Mouse (Mus musculus): ENCODE measurements at regions not wholly inside any gene's neighbourhood (a gene's known extent, or its start where the extent isn't known, plus 50 kb on each side); places are given as distances from the start of the nearest gene placed in this dataset.

DNA sequence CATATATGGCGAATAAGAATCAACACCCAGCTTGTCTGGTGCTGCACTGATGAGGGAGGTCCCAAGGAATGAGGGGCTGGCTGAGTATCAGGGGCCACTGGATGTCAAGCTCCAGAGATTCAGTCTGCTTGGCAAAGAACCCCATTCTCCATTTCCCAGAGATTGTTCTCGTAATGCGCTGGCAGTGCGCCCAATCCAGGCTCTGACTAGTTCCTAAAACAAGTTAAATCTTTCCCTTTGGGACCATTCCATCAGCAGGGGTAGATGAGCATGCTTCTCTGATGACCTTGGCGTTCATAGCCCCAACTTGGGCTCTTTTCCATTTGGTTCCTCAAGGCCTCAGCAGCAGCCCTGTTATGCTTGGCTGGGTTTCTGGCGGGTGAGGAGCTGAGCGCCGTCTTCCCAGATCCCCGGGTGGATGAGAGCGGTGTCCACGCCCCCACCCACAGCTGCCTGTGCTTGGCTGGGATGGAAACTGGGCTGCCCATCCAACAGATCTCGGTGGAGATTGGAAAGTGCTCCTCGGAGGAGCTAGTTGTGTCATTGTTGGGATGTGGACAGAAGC, 239.0 kb downstream of the 4933412E24Rik start:
- H3K27me3 ChIP-seq: no peaks in the 10 kb centered on the region
- H3K4me1 ChIP-seq: no peaks in the 10 kb centered on the region
- H3K9ac ChIP-seq: no peak overlapping the region
- no peak overlapping the region for H3K27ac ChIP-seq
- no peak overlapping the region for H3K4me3 ChIP-seq
- ATAC-seq (ENCODE audit: low FRiP score): no peak
- no peaks in the 10 kb centered on the region for H3K9me3 ChIP-seq (replicated peaks)
- H3K4me2 ChIP-seq (replicated peaks): no peak overlapping the region
- 85% methylated on average over 13 of the region's 13 CpGs for WGBS
- no peaks in the 10 kb centered on the region for H3K36me3 ChIP-seq

DNA sequence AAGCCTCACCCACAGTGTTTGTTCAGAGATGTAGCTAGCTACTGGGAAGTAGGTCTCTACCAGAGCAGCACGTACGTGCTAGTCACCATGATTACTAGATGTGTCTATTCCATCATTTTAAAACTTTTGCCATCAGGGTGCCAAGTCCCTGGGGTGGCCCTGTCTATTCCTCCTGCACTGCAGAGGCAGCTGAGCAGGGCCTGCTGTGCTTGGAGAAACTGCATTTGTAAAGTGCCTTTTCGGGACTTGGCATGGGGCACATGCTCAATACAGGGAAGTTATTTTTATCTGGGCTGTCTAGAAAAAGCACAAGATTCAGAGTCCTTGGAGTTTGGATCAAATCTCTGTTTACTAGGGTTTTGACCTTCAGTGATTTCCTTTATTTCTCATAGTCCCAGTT, 240.6 kb downstream of the 4933412E24Rik start:
- no peak for ATAC-seq (ENCODE audit: low FRiP score)
- 88% methylated on average over 3 of the region's 3 CpGs for WGBS
- Histone ChIP-seq H3K27me3 (no peaks in the 10 kb centered on the region), H3K9ac (no peak overlapping the region), H3K27ac (no peak overlapping the region), H3K9me3 (replicated peaks) (peaks cover 7% of the 10 kb centered on the region; the same call in 1 of the 2 replicates), H3K36me3 (no peaks in the 10 kb centered on the region), H3K4me3 (no peak overlapping the region), H3K4me1 (no peaks in the 10 kb centered on the region), H3K4me2 (replicated peaks) (no peak overlapping the region)

DNA sequence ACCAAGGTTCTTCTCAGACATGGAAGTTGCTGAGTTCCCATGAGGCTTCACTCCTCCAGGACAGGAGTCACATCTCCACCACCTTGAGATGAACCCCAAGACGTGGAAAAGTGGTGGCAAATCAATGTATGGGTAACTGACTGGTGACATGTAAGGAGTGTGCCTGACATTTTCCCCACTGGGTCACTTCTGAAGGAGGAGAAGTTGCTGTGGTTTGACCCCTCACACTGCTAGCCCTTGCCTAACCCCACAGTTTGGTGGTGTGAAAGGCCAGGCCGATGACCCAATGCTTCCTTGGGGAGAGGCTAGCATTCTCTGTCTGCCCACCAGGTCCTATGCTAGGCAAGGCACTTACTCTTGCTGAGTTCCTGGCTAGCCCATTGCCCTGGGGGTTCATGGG, 242.4 kb downstream of the 4933412E24Rik start:
- ATAC-seq (ENCODE audit: low FRiP score): no peak
- no peak overlapping the region for H3K27ac ChIP-seq
- H3K9me3 ChIP-seq (replicated peaks): peaks cover 11% of the 10 kb centered on the region
- no peaks in the 10 kb centered on the region for H3K4me1 ChIP-seq
- 85% methylated on average over 2 of the region's 2 CpGs for WGBS
- no peaks in the 10 kb centered on the region for H3K27me3 ChIP-seq
- no peak overlapping the region for H3K4me3 ChIP-seq
- H3K4me2 ChIP-seq (replicated peaks): no peak overlapping the region
- no peaks in the 10 kb centered on the region for H3K36me3 ChIP-seq
- H3K9ac ChIP-seq: no peak overlapping the region

DNA sequence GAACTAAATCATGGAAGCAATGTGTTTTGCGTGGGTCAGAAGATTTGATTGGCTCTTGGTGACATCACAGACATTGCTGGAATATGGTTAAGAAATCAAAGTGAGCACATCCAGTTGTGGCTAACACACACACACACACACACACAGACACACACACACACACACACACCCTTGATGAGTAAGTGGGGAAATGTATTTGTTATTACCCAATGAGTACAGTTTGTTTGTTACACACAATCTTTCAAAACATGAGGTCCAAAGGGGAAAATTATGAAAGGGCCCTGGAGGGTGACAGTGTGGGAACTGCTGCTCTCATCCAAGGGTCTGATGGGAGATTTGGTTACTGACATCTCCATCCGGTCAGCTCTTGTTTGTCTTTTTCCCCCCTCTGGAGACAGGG, 243.8 kb downstream of the 4933412E24Rik start:
- Histone ChIP-seq H3K27me3 (no peaks in the 10 kb centered on the region), H3K9ac (no peak overlapping the region), H3K4me1 (no peaks in the 10 kb centered on the region), H3K4me3 (no peak overlapping the region), H3K4me2 (replicated peaks) (no peak overlapping the region), H3K9me3 (replicated peaks) (peaks cover 11% of the 10 kb centered on the region), H3K36me3 (no peaks in the 10 kb centered on the region), H3K27ac (no peak overlapping the region)
- WGBS: 73% methylated on average over 2 of the region's 2 CpGs
- ATAC-seq (ENCODE audit: low FRiP score): no peak

DNA sequence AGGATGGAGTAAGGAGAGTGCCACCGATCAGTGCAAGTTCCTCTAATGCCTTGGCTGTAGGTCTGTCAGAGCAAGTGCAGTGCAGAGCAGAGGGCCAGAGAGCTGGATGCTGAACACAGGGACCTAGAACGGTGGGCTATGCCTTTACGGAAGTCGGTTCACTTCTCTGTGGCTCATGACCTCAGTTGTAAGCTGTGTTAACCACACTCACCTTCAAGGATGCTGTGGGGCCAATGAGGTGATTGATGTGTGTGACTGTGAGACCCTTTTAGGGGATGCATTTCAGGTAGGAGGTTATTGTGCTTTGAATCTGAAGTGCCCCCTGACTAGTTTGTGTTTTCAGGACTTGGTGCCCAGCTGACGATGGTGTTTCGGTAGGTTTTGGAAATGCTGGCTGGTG, 254.4 kb downstream of the 4933412E24Rik start:
- Histone ChIP-seq H3K9me3 (replicated peaks) (no peaks in the 10 kb centered on the region), H3K4me3 (no peak overlapping the region), H3K9ac (no peak overlapping the region), H3K4me1 (no peaks in the 10 kb centered on the region), H3K27me3 (no peaks in the 10 kb centered on the region), H3K36me3 (no peaks in the 10 kb centered on the region), H3K4me2 (replicated peaks) (no peak overlapping the region), H3K27ac (no peak overlapping the region)
- no peak for ATAC-seq (ENCODE audit: low FRiP score)
- WGBS: 90% methylated on average over 6 of the region's 6 CpGs

DNA sequence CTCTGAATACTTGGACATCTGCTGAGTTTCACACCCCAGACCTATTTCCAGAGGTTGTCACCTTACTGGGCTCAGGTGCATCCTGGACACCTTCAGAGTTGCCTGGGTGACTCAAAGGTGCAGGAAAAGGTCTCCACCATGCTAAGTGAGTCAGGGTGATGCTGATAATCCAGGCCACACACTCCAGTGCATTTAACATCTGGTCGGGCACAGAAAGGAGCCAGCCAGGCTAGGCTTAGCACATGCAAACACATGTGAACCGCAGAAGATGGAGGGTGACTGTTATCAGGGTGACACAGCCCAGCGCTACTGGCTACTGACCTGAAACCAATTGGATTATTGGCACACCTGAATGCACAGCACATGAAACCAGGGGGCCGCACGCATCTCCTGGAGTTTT, 255.9 kb downstream of the 4933412E24Rik start:
- no peak overlapping the region for H3K27ac ChIP-seq
- H3K4me2 ChIP-seq (replicated peaks): no peak overlapping the region
- no peak overlapping the region for H3K9ac ChIP-seq
- no peak for ATAC-seq (ENCODE audit: low FRiP score)
- H3K4me1 ChIP-seq: no peaks in the 10 kb centered on the region
- WGBS: 89% methylated on average over 5 of the region's 5 CpGs
- no peaks in the 10 kb centered on the region for H3K36me3 ChIP-seq
- no peaks in the 10 kb centered on the region for H3K27me3 ChIP-seq
- no peaks in the 10 kb centered on the region for H3K9me3 ChIP-seq (replicated peaks)
- no peak overlapping the region for H3K4me3 ChIP-seq

DNA sequence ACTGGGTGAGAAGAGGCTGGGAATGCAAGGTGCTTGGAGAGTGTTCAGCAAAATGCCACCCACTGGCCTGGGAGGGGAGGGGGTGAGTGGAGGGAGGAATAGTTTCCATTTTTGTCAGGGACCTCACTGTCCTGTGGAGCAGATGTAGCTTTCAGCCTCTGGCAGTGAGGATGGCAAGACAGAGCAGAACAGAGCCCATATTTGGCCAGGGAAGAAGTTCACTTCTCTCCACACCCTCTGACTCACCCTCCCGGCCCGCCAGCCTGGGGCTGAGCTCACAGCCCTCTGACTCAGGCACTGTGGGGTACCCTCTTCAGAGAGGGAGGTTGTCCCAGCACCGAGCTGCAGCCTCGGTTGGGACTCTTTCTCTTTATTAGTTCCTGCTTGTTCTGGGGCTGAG, 256.8 kb downstream of the 4933412E24Rik start:
- Histone ChIP-seq H3K27ac (no peak overlapping the region), H3K9me3 (replicated peaks) (no peaks in the 10 kb centered on the region), H3K9ac (no peak overlapping the region), H3K27me3 (no peaks in the 10 kb centered on the region), H3K36me3 (no peaks in the 10 kb centered on the region), H3K4me2 (replicated peaks) (no peak overlapping the region), H3K4me3 (no peak overlapping the region), H3K4me1 (no peaks in the 10 kb centered on the region)
- WGBS: 45% methylated on average over 4 of the region's 4 CpGs
- ATAC-seq (ENCODE audit: low FRiP score): no peak

DNA sequence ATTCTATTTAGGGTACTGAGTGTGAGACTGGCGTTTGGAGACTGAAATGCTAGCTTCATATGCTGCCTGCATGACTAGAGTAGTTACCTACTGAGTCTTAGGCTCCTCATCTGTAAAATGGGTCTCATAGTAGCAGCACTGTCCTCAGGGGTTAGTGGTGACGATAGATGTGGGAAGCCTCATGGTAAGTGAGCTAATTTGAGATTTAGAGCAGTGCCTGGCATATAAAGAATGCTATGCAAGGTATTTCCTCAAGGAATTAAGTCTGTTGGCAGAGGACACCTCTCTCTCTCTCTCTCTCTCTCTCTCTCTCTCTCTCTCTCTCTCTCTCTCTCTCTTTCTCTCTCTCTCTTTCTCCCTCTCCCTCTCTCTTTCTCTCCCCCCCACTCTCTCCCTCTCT, 257.4 kb downstream of the 4933412E24Rik start:
- ATAC-seq (ENCODE audit: low FRiP score): no peak
- no peak overlapping the region for H3K4me3 ChIP-seq
- no peaks in the 10 kb centered on the region for H3K9me3 ChIP-seq (replicated peaks)
- H3K4me1 ChIP-seq: no peaks in the 10 kb centered on the region
- H3K36me3 ChIP-seq: no peaks in the 10 kb centered on the region
- no peak overlapping the region for H3K9ac ChIP-seq
- H3K27ac ChIP-seq: no peak overlapping the region
- WGBS: 79% methylated on average over 2 of the region's 2 CpGs
- no peak overlapping the region for H3K4me2 ChIP-seq (replicated peaks)
- H3K27me3 ChIP-seq: no peaks in the 10 kb centered on the region

DNA sequence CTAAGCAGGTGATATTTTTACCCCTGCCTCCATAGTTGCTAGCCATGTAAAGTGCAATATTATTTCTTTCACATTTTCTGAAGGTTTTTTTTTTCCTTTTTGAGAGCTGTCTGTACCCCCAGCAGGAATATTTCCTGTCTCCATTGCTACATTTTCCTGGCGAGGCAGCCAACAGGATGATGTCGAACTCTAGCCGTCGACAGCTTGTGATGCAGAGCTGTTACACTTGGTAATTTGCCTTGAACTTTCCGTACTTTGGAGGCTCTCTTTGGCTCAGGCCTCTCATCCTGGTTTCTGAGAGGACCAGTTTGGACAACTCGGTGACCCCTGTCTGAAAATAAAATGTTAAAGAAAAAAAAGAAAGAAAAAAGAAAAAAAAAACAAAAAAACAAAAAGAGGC, 260.3 kb downstream of the 4933412E24Rik start:
- H3K36me3 ChIP-seq: no peaks in the 10 kb centered on the region
- H3K9me3 ChIP-seq (replicated peaks): no peaks in the 10 kb centered on the region
- H3K4me3 ChIP-seq: no peak overlapping the region
- H3K9ac ChIP-seq: no peak overlapping the region
- no peak overlapping the region for H3K27ac ChIP-seq
- no peaks in the 10 kb centered on the region for H3K4me1 ChIP-seq
- no peaks in the 10 kb centered on the region for H3K27me3 ChIP-seq
- 65% methylated on average over 6 of the region's 6 CpGs for WGBS
- ATAC-seq (ENCODE audit: low FRiP score): no peak
- H3K4me2 ChIP-seq (replicated peaks): no peak overlapping the region

DNA sequence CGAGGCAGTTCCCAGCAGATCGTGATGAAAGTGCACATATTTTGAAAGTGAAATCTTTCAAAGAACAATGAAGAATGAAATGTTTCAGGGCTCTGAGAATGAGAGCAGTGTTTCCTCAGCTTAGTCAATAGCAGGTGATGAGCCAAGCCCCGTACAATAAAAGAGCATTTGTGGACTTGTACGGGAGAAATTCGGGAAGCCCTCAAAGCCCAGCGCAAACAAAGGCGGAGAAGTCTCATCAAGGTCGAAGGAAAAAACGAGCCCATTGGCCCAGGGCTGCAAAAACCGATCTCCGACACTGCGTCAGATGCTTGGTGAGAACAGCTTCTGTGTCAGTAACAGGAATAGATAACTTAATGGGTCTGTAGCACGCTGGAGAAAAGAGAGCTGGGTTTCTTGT, 261.5 kb downstream of the 4933412E24Rik start:
- no peak overlapping the region for H3K9ac ChIP-seq
- H3K9me3 ChIP-seq (replicated peaks): no peaks in the 10 kb centered on the region
- no peaks in the 10 kb centered on the region for H3K4me1 ChIP-seq
- no peaks in the 10 kb centered on the region for H3K27me3 ChIP-seq
- no peak overlapping the region for H3K4me3 ChIP-seq
- H3K36me3 ChIP-seq: no peaks in the 10 kb centered on the region
- H3K4me2 ChIP-seq (replicated peaks): no peak overlapping the region
- H3K27ac ChIP-seq: no peak overlapping the region
- ATAC-seq (ENCODE audit: low FRiP score): no peak
- WGBS: 80% methylated on average over 13 of the region's 13 CpGs

DNA sequence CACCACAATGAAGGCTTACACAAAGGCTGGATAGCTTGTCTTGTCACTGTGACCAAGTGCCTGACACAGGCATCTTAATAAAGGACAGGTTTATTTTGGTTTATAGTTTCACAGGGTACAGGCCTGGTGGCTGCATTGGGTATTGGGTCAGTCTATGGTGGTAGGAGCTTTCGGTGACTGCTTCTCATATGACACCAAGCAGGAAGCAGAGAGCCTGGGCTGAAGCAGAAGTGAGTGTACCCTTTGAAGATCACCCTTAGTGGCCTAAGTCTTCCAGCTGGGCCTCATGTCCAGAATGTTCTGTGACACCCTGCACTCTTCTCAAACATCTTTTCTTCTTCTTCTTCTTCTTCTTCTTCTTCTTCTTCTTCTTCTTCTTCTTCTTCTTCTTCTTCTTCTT, 264.1 kb downstream of the 4933412E24Rik start:
- 90% methylated on average over 1 of the region's 1 CpGs for WGBS
- no peak for ATAC-seq (ENCODE audit: low FRiP score)
- H3K27ac ChIP-seq: no peak overlapping the region
- no peaks in the 10 kb centered on the region for H3K27me3 ChIP-seq
- no peak overlapping the region for H3K4me2 ChIP-seq (replicated peaks)
- no peak overlapping the region for H3K4me3 ChIP-seq
- no peaks in the 10 kb centered on the region for H3K36me3 ChIP-seq
- no peaks in the 10 kb centered on the region for H3K4me1 ChIP-seq
- H3K9ac ChIP-seq: no peak overlapping the region
- H3K9me3 ChIP-seq (replicated peaks): no peaks in the 10 kb centered on the region

DNA sequence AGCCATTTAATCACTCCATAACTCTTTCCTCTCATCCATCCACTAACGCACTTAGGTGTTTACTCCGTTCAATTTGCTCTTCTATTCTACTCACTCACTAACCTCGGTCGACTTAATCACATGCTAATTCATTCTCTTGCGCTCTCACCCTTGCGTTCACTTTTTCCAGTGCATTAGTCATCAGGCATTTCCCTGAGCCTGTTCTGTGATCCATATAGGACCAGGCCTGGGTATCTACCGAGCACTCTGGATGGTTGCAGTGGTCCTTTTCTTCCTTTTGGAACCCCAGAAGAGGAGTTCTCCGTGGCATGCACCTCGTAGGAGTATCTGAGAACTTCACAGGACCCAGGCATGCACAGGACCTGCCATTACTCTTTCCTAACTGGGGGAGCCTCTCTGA, 270.1 kb downstream of the 4933412E24Rik start:
- WGBS: 72% methylated on average over 9 of the region's 9 CpGs

DNA sequence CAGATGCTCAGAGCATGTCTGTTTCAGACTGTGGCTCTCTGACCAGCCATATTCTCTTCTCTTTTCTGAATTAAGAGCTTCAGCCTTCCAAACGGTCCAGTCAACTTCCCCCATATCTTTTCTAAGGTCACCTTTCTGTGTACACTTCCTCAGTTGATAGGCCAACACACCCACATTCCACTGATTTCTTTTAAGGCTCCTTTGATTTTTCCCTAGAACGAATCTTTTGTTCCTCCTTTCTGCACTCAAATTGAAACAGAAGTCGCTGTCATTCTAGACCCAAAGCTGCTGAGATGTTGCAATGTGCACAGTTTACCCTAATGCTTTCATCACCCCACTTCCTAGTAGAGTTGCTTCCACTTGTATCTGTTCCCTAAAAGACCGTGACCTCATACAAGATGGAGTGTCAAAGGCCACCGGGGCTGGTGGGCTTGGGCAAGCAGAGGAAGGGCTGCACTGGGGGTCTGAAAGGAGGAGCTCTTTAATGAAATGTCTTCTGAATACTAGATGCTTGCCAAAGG, 271.9 kb downstream of the 4933412E24Rik start:
- Histone ChIP-seq H3K9me3 (replicated peaks) (no peaks in the 10 kb centered on the region), H3K4me3 (no peak overlapping the region), H3K9ac (no peak overlapping the region), H3K4me2 (replicated peaks) (no peak overlapping the region), H3K4me1 (no peaks in the 10 kb centered on the region), H3K27me3 (no peaks in the 10 kb centered on the region), H3K36me3 (no peaks in the 10 kb centered on the region), H3K27ac (no peak overlapping the region)
- 51% methylated on average over 5 of the region's 5 CpGs for WGBS
- no peak for ATAC-seq (ENCODE audit: low FRiP score)

More for the DNA sequence above, 270.1 kb downstream of the 4933412E24Rik start:
- Histone ChIP-seq H3K4me1 (no peaks in the 10 kb centered on the region), H3K4me2 (replicated peaks) (no peak overlapping the region), H3K27me3 (no peaks in the 10 kb centered on the region), H3K36me3 (no peaks in the 10 kb centered on the region), H3K27ac (no peak overlapping the region), H3K4me3 (no peak overlapping the region), H3K9ac (no peak overlapping the region), H3K9me3 (replicated peaks) (no peaks in the 10 kb centered on the region)
- no peak for ATAC-seq (ENCODE audit: low FRiP score)
